Mouse (Mus musculus) ES-Bruce4 (cell line): Measurements from ENCODE around the gene Itpkc. TPM values are rescaled to one million over a fixed set of nuclear protein-coding genes. Genes with fewer than 3 reads are reported as not detected.

Source experiments
- H3K27ac ChIP-seq: 2 replicates; pipeline ENCODE4 v1.5.1; 2012; ENCODE audit warnings: low read length, inconsistent platforms; ENCODE audit not compliant: insufficient read depth
- H3K27me3 ChIP-seq: 2 replicates; pipeline ENCODE4 v1.6.1; 2012; ENCODE audit warnings: mild to moderate bottlenecking, low read length, inconsistent platforms; ENCODE audit not compliant: control insufficient read depth, poor library complexity, insufficient read depth, severe bottlenecking
- H3K36me3 ChIP-seq: 2 replicates; pipeline ENCODE4 v1.6.1; 2012; ENCODE audit warnings: inconsistent platforms, mild to moderate bottlenecking, low read length, moderate library complexity; ENCODE audit not compliant: control insufficient read depth, poor library complexity, insufficient read depth, severe bottlenecking
- H3K4me1 ChIP-seq: one replicate; pipeline ENCODE4 v1.8.1; 2011; ENCODE audit warnings: low read length; ENCODE audit not compliant: control insufficient read depth, insufficient read depth
- H3K4me3 ChIP-seq: 2 replicates; pipeline ENCODE4 v1.5.1; 2011; ENCODE audit warnings: low read depth, mild to moderate bottlenecking, low read length
- H3K9ac ChIP-seq: 2 replicates; pipeline ENCODE4 v1.6.1; 2012; ENCODE audit warnings: low read depth, mild to moderate bottlenecking, inconsistent platforms; ENCODE audit not compliant: poor library complexity, severe bottlenecking
- H3K9me3 ChIP-seq: replicated peaks from 2 replicates; pipeline ENCODE4 v1.6.1; 2012; ENCODE audit warnings: mild to moderate bottlenecking, low read length, inconsistent platforms; ENCODE audit not compliant: control insufficient read depth, poor library complexity, insufficient read depth, severe bottlenecking
- CTCF ChIP-seq: IDR thresholded peaks from one replicate; pipeline ENCODE4 v1.8.1; 2011; ENCODE audit warnings: low read depth, low read length
- EP300 ChIP-seq: IDR thresholded peaks from 2 replicates; pipeline ENCODE4 v1.6.1; 2011; ENCODE audit warnings: low read depth, low read length; ENCODE audit not compliant: insufficient read depth
- POLR2A ChIP-seq: IDR thresholded peaks from one replicate; pipeline ENCODE4 v1.8.1; 2011; ENCODE audit warnings: low read length; ENCODE audit not compliant: insufficient read depth
- polyA plus RNA-seq: library from polyadenylated mRNA; stranded (reverse); fragments of >200 nt; gene quantifications from 2 replicates; pipeline ENCODE4 v1.2.4, GENCODE M21; 2011; ENCODE audit warnings: low read depth; ENCODE audit not compliant: missing spikeins, insufficient read depth, insufficient read length

Gene Itpkc
- polyA plus RNA-seq, 1 experiment = 11.3 TPM

DNA sequence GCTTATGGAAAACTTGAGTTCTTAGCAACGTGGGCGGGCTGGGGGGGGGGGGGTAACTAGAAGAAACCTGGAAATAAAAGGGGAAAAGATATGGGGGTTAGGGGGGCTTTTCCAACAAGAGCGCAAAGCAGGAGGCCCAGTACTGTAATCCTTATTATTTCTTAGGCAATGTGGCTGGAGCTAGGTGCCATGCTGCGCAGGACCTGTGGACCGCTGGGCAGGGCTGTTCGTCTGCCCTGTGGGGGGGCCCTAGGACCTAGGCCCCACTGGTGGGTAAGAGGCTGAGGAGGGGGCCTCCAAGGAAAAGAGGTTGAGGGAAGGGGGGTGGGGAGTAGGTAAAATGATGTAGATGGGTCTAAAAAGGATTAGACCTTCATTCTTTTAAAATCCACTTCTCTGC, 4.8 kb upstream of the Itpkc start:
- H3K27ac ChIP-seq = no peak overlapping the region
- H3K36me3 ChIP-seq = no peaks in the 10 kb centered on the region
- H3K4me3 ChIP-seq = peak overlapping the region; percentile 51
- no peaks in the 10 kb centered on the region for H3K9me3 ChIP-seq
- H3K27me3 ChIP-seq = no peaks in the 10 kb centered on the region
- H3K9ac ChIP-seq = peak overlapping the region; percentile 32; the same call in 1 of the 2 replicates
- peaks cover 2% of the 10 kb centered on the region for H3K4me1 ChIP-seq
- no peak for TF ChIP-seq EP300
- no peak for TF ChIP-seq CTCF
- TF ChIP-seq POLR2A = no peak

DNA sequence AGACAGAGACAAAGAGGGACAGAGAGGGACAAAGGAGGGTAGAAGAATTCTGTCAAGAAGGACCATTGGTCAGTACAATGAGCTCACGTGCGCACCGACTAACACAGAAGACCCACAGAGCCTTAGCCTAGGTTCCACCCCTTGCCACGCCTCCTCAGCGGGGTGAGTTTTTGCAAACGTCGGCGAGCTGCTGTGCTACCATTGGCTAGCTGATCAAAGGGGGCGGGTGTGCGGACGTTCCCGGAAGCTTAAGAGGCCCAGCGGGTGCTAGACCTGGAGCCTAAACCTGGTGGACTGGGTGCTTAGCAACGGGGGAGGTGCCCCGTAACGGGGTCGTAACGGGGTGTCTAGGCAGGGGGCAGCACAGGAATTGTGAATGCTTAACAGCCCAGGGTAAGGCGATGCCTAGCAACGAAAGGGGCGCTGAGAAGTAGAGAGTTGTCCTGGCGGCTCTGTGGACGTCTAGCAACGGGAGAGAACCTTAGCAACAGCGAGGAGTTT, 4.4 kb upstream of the Itpkc start, which contains the start of gene Coq8b:
Gene Coq8b (plus strand): TSS at position 243 of the 501 bp plus-strand sequence.
- H3K36me3 ChIP-seq = no peaks in the 10 kb centered on the region

DNA sequence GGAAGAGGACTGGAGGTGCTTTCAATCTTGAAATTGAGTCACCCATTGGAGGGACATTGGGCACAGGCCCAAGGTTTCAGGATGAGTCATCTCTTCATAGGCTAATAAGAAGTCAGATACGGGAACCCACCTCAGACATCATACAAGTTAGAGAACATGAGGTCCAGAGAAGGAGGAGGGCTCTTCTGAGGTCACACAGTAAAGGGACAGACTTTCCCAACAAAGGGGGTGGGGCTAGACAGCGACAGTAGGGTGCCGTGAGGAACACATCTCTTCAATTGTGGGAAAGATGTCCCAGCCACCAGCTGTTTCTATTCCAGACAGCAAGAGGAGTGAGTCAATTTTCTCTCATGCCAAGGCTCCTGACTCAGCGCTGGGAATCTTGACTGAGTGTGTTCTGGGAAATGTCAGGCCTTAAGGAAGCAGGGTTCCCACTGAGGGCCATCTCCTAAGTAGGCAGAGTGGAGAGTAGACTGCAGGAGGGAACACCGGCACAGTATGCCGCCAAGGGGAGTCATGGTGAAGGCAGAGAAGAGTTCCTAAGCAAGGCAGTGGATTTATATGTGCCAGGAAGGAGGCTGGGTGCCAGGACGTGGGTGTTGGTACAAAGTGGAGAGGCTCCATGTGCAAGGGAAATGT, 3.4 kb upstream of the Itpkc start:
- no peak overlapping the region for H3K9ac ChIP-seq
- H3K36me3 ChIP-seq = no peaks in the 10 kb centered on the region
- no peak overlapping the region for H3K4me3 ChIP-seq
- no peaks in the 10 kb centered on the region for H3K27me3 ChIP-seq
- H3K4me1 ChIP-seq = peaks cover 2% of the 10 kb centered on the region
- H3K27ac ChIP-seq = no peak overlapping the region
- TF ChIP-seq POLR2A (no peak), CTCF (no peak), EP300 (no peak)
- no peaks in the 10 kb centered on the region for H3K9me3 ChIP-seq

More for the DNA sequence above, 4.4 kb upstream of the Itpkc start, which contains the start of gene Coq8b:
- Histone ChIP-seq H3K9ac (peak within 1 kb of the TSS; percentile 32; the same call in 1 of the 2 replicates), H3K27me3 (no peaks in the 10 kb centered on the region), H3K9me3 (no peaks in the 10 kb centered on the region), H3K4me3 (peak within 1 kb of the TSS; percentile 51), H3K4me1 (peaks cover 2% of the 10 kb centered on the region), H3K27ac (no peak within 1 kb of the TSS)
- TF ChIP-seq CTCF (peak; percentile 52), POLR2A (no peak), EP300 (no peak)

DNA sequence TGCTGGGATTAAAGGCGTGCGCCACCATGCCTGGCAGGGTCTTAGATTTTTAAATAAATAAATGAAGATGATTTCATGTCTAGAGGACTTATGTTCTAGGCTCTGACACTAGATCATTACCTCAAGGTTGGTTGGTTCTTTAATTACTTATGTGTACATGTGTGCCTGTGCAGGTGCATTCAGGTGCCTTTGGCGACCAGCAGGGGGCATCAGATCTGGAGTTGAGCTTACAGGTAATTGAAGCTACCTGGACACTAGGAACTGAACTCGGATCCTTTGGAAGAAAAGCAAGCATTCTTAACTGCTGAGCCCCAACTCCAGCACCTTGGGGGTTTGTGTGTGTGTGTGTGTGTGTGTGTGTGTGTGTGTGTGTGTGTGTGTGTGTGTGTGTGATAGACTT, 2.3 kb upstream of the Itpkc start:
- H3K27ac ChIP-seq = no peak overlapping the region
- no peak overlapping the region for H3K4me3 ChIP-seq
- peaks cover 5% of the 10 kb centered on the region for H3K4me1 ChIP-seq
- no peaks in the 10 kb centered on the region for H3K36me3 ChIP-seq
- H3K9ac ChIP-seq = no peak overlapping the region
- H3K9me3 ChIP-seq = no peaks in the 10 kb centered on the region
- no peaks in the 10 kb centered on the region for H3K27me3 ChIP-seq
- TF ChIP-seq CTCF (peak; percentile 81), EP300 (no peak)

DNA sequence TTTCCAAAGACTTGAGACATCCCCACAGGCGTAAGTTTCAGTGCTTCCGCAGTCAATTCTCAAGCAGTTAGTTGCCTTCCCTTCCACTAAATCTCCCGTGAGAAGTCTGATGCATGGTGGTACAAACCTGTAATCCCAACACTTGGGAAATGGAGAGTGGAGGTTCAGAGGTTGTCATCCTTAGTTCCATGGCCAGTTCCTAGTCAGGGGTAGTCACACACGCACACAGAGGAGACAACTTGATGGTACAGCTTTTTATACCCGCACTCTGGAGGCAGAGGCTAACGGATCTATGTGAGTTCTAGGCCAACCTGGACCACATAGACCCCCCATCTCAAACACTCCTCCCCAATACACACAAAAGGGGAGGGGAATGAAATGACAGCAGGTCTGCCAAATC, 404 bp upstream of the Itpkc start:
- H3K9ac ChIP-seq = peak overlapping the region; percentile 77
- H3K36me3 ChIP-seq = no peaks in the 10 kb centered on the region
- TF ChIP-seq EP300 (no peak), POLR2A (no peak), CTCF (no peak)
- H3K9me3 ChIP-seq = no peaks in the 10 kb centered on the region
- H3K4me1 ChIP-seq = peaks cover 3% of the 10 kb centered on the region
- H3K27me3 ChIP-seq = no peaks in the 10 kb centered on the region
- H3K27ac ChIP-seq = peak overlapping the region; percentile 85
- H3K4me3 ChIP-seq = peak overlapping the region; percentile 73

DNA sequence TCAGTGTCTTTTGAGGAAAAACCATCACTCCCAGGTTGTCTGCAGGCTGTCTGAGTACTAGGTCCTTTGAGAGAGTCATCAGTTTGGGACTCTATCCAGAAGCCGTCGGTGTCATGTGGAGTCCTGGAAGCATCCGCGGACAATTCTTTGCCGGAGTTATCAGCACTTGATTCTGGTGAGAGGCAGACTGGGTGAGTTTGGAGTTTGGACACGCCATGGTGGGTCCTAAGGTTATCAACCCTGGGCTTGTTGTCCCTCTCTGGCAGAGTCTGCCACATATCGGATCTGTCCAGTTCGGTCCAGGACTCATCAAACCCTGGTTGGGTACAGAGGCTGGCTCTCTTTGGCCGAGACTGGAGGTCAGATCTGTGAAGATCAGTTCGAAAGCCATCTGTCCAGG, 785 bp downstream of the Itpkc start:
- no peak for TF ChIP-seq EP300
- H3K9ac ChIP-seq = peak overlapping the region; percentile 77
- H3K9me3 ChIP-seq = no peaks in the 10 kb centered on the region
- H3K4me1 ChIP-seq = peaks cover 7% of the 10 kb centered on the region
- H3K36me3 ChIP-seq = no peaks in the 10 kb centered on the region
- H3K27ac ChIP-seq = no peak overlapping the region
- H3K27me3 ChIP-seq = no peaks in the 10 kb centered on the region
- H3K4me3 ChIP-seq = peak overlapping the region; percentile 73
